Mouse (Mus musculus) hindbrain, embryonic 10.5 days (tissue): ENCODE data around the gene Zbtb8b. TPM values are rescaled to one million over a fixed set of nuclear protein-coding genes. Genes with fewer than 3 reads are reported as not detected.

Experiments used
- DNase-seq: peaks from one replicate; pipeline ENCODE4 v3.0.0-alpha.2; 2017; ENCODE audit warnings: low spot score
- H3K27ac ChIP-seq: fragments of 300-500 bp; sonication (generic); 2 replicates; pipeline ENCODE4 v1.5.1; 2016; ENCODE audit warnings: mild to moderate bottlenecking, moderate library complexity
- H3K27me3 ChIP-seq: fragments of 300-500 bp; sonication (generic); 2 replicates; pipeline ENCODE4 v1.6.1; 2016; ENCODE audit warnings: mild to moderate bottlenecking; ENCODE audit not compliant: poor library complexity, insufficient read depth, severe bottlenecking
- H3K36me3 ChIP-seq: fragments of 300-500 bp; sonication (generic); 2 replicates; pipeline ENCODE4 v1.6.1; 2016; ENCODE audit warnings: mild to moderate bottlenecking, moderate library complexity
- H3K4me1 ChIP-seq: fragments of 300-500 bp; sonication (generic); replicated peaks from 2 replicates; pipeline ENCODE4 v1.6.1; 2016; ENCODE audit warnings: mild to moderate bottlenecking
- H3K4me3 ChIP-seq: fragments of 300-500 bp; sonication (generic); 2 replicates; pipeline ENCODE4 v1.5.1; 2016; ENCODE audit warnings: mild to moderate bottlenecking, moderate library complexity
- H3K9me3 ChIP-seq: fragments of 300-500 bp; sonication (generic); 2 replicates; pipeline ENCODE4 v1.6.1; 2016; ENCODE audit warnings: mild to moderate bottlenecking, moderate library complexity
- WGBS: fragments of 180-500 bp; shearing (Covaris S2); methylation state at CpG from one replicate; pipeline ENCODE4 v1.1.7; 2016; 5-methylcytosine and 5-hydroxymethylcytosine counted together
- polyA plus RNA-seq: library from polyadenylated mRNA; unstranded; fragments of >200 nt; fragmentation: Nextera tagmentation; extraction: Ambion mirVana; gene quantifications from 2 replicates; pipeline ENCODE4 v1.2.1, GENCODE M21; 2016

Zbtb8b gene
- polyA plus RNA-seq, 1 experiment from 2014 or later, result 2.1 TPM

- 78% methylated on average over 8 of the region's 8 CpGs for WGBS
- H3K27me3 ChIP-seq, result peaks cover 35% of the 10 kb centered on the region
Measured at GRCm38 (mm10) chr4:129381148-129381547, 59.5 kb downstream of the Zbtb8b start.

GRCm38 (mm10) chr4:129379805-129380204, 60.8 kb downstream of the Zbtb8b start:
- 88% methylated on average over 3 of the region's 3 CpGs for WGBS

More at GRCm38 (mm10) chr4:129381148-129381547, 59.5 kb downstream of the Zbtb8b start:
- no peak overlapping the region for H3K4me3 ChIP-seq
- no peak overlapping the region for H3K27ac ChIP-seq
- H3K9me3 ChIP-seq, result no peaks in the 10 kb centered on the region
- H3K36me3 ChIP-seq, result no peaks in the 10 kb centered on the region
- DNase-seq, result no peak
- peaks cover 10% of the 10 kb centered on the region; the same call in 1 of the 2 replicates for H3K4me1 ChIP-seq

GRCm38 (mm10) chr4:129377601-129378390, 62.9 kb downstream of the Zbtb8b start, which contains the start of gene Zbtb8a:
Gene Zbtb8a (minus strand): TSS chr4:129378116.
- Histone ChIP-seq H3K4me3 (peak within 1 kb of the TSS; percentile 72), H3K36me3 (no peaks in the 10 kb centered on the region), H3K4me1 (peaks cover 16% of the 10 kb centered on the region), H3K27me3 (peaks cover 56% of the 10 kb centered on the region), H3K27ac (peak within 1 kb of the TSS; percentile 91), H3K9me3 (no peaks in the 10 kb centered on the region)
- 2% methylated on average over 65 of the region's 65 CpGs for WGBS
- peak; percentile 74 for DNase-seq

More at GRCm38 (mm10) chr4:129379805-129380204, 60.8 kb downstream of the Zbtb8b start:
- Histone ChIP-seq H3K4me1 (peaks cover 14% of the 10 kb centered on the region), H3K36me3 (no peaks in the 10 kb centered on the region), H3K27ac (no peak overlapping the region), H3K9me3 (no peaks in the 10 kb centered on the region), H3K27me3 (peaks cover 49% of the 10 kb centered on the region), H3K4me3 (no peak overlapping the region)
- DNase-seq, result no peak

- peak; percentile 61 for DNase-seq
- H3K4me1 ChIP-seq, result peaks cover 16% of the 10 kb centered on the region
- no peaks in the 10 kb centered on the region for H3K9me3 ChIP-seq
- WGBS, result under 1% methylated on average over 68 of the region's 68 CpGs
- no peaks in the 10 kb centered on the region for H3K36me3 ChIP-seq
- H3K27ac ChIP-seq, result peak overlapping the region; percentile 91
- peaks cover 56% of the 10 kb centered on the region for H3K27me3 ChIP-seq
- H3K4me3 ChIP-seq, result peak overlapping the region; percentile 72
Measured at GRCm38 (mm10) chr4:129376961-129377545, 63.6 kb downstream of the Zbtb8b start.

- Histone ChIP-seq H3K4me1 (peaks cover 16% of the 10 kb centered on the region), H3K9me3 (no peaks in the 10 kb centered on the region), H3K27ac (no peak overlapping the region), H3K36me3 (no peaks in the 10 kb centered on the region), H3K4me3 (no peak overlapping the region), H3K27me3 (peaks cover 56% of the 10 kb centered on the region)
- WGBS, result 68% methylated on average over 5 of the region's 5 CpGs
- DNase-seq, result no peak
Measured at GRCm38 (mm10) chr4:129375821-129376220, 64.8 kb downstream of the Zbtb8b start.

Other genes starting within 250 kb of the Zbtb8b start
- 3.0 and 3.7 TPM in 2 replicates for gene C77080, start 179.4 kb downstream of the Zbtb8b start, polyA plus RNA-seq
- 0.37 and 0.63 TPM in 2 replicates for gene Sync, start 153.2 kb downstream of the Zbtb8b start, polyA plus RNA-seq
- gene Rbbp4, start 105.5 kb downstream of the Zbtb8b start, polyA plus RNA-seq, result 470 and 520 TPM in 2 replicates
- 45.4 and 54.7 TPM in 2 replicates for gene Zbtb8os, start 105.2 kb downstream of the Zbtb8b start, polyA plus RNA-seq
- 7.7 and 11.8 TPM in 2 replicates for gene Zbtb8a, start 62.7 kb downstream of the Zbtb8b start, polyA plus RNA-seq
- gene Bsdc1, start 20.7 kb upstream of the Zbtb8b start, polyA plus RNA-seq, result 22.2 and 24.8 TPM in 2 replicates
- not detected in 2 replicates for gene Tssk3, start 50.2 kb upstream of the Zbtb8b start, polyA plus RNA-seq
- gene Fam229a, start 50.3 kb upstream of the Zbtb8b start, polyA plus RNA-seq, result 0.41 TPM in 1 of 2 replicates, not detected in the other
- 1,645 and 2,027 TPM in 2 replicates for gene Marcksl1, start 72.7 kb upstream of the Zbtb8b start, polyA plus RNA-seq
- 241 and 286 TPM in 2 replicates for gene Hdac1, start 101.9 kb upstream of the Zbtb8b start, polyA plus RNA-seq
- 6.5 and 6.6 TPM in 2 replicates for gene Lck, start 132.8 kb upstream of the Zbtb8b start, polyA plus RNA-seq
- gene Fam167b, start 137.7 kb upstream of the Zbtb8b start, polyA plus RNA-seq, result 0.46 and 1.0 TPM in 2 replicates
- gene Eif3i, start 159.8 kb upstream of the Zbtb8b start, polyA plus RNA-seq, result 268 and 293 TPM in 2 replicates
- gene Tmem234, start 159.8 kb upstream of the Zbtb8b start, polyA plus RNA-seq, result 226 and 229 TPM in 2 replicates
- 0.90 and 1.3 TPM in 2 replicates for gene Dcdc2b, start 173.4 kb upstream of the Zbtb8b start, polyA plus RNA-seq
- gene Iqcc, start 178.2 kb upstream of the Zbtb8b start, polyA plus RNA-seq, result 27.7 and 29.1 TPM in 2 replicates
- 53.2 and 75.0 TPM in 2 replicates for gene Ccdc28b, start 183.1 kb upstream of the Zbtb8b start, polyA plus RNA-seq
- gene Txlna, start 200.2 kb upstream of the Zbtb8b start, polyA plus RNA-seq, result 90.1 and 108 TPM in 2 replicates
- 14.5 and 16.4 TPM in 2 replicates for gene Kpna6, start 231.9 kb upstream of the Zbtb8b start, polyA plus RNA-seq